Mouse (Mus musculus) Patski (cell line): ENCODE results near the gene Srsf10. TPM values are rescaled to one million over a fixed set of nuclear protein-coding genes. Genes with fewer than 3 reads are reported as not detected.

Experiments used
- ATAC-seq: fragments of 100-300 bp; one replicate; pipeline ENCODE4 v1.8.0; 2021
- CTCF ChIA-PET: fragments of 350-600 bp; sonication (Branson Sonifier 250); formaldehyde crosslinking; loops from one replicate; lab custom pipeline; 2022; ENCODE audit warnings: inconsistent platforms; lab: Charles Lee
- POLR2A ChIA-PET: fragments of 350-600 bp; sonication (Branson Sonifier 250); formaldehyde crosslinking; loops from one replicate; lab custom pipeline; 2022; ENCODE audit warnings: antibody characterized with exemption, inconsistent platforms; lab: Charles Lee
- DNase-seq: peaks from one replicate; pipeline ENCODE4 v3.0.0-alpha.2; 2011; ENCODE audit warnings: low read depth, low spot score
- H3K27me3 ChIP-seq: fragments of 371-371 bp; one replicate; pipeline ENCODE4 v1.5.1; 2021
- CTCF ChIP-seq: fragments of 100-300 bp; IDR thresholded peaks from one replicate; pipeline ENCODE4 v1.5.1; 2021
- in situ Hi-C: fragments of 300-500 bp; cut with MboI; formaldehyde crosslinking; loops from 3 replicates; pipeline ENCODE4 v1.11.1; 2018; ENCODE audit warnings: low pct_unique_long_range_greater_than_20kb, mixed read lengths
- polyA plus RNA-seq: library from polyadenylated mRNA; unstranded; gene quantifications from one replicate; pipeline ENCODE4 v1.2.3, GENCODE M21; 2021

Gene Srsf10
- polyA plus RNA-seq, 1 experiment from 2014 or later, result 89.0 TPM

DNA sequence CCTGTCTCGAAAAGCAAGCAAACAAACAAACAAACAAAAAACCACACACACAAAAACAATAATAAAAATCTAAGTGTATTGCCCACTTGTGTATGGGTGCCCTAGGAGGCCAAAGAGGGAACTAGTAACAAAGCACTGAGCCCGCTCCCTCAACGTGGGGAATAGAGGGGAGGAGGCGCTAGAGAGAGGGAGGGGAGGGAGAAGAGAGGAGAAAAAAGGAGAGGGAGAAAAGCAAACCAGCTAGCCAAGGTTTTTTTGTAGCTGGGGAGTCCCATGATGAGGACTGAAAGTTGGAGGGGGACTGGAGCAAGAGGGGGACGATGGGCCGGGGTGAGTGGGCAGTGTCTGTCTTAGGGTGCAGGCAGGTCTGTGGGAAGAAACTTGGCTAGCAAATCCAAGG is 467 bp upstream of the Srsf10 start:
- ATAC-seq (no peak), DNase-seq (no peak)
- ChIA-PET POLR2A (interaction anchor here (0.5 to 0.7 kb wide), 4 partner anchors 14 to 926 kb away, joined by 3 read pairs; no protein-coding TSS in a partner anchor), CTCF (no interaction called here)
- no peak for TF ChIP-seq CTCF
- no peaks in the 10 kb centered on the region for H3K27me3 ChIP-seq
- in situ Hi-C loops, result no loop called here

DNA sequence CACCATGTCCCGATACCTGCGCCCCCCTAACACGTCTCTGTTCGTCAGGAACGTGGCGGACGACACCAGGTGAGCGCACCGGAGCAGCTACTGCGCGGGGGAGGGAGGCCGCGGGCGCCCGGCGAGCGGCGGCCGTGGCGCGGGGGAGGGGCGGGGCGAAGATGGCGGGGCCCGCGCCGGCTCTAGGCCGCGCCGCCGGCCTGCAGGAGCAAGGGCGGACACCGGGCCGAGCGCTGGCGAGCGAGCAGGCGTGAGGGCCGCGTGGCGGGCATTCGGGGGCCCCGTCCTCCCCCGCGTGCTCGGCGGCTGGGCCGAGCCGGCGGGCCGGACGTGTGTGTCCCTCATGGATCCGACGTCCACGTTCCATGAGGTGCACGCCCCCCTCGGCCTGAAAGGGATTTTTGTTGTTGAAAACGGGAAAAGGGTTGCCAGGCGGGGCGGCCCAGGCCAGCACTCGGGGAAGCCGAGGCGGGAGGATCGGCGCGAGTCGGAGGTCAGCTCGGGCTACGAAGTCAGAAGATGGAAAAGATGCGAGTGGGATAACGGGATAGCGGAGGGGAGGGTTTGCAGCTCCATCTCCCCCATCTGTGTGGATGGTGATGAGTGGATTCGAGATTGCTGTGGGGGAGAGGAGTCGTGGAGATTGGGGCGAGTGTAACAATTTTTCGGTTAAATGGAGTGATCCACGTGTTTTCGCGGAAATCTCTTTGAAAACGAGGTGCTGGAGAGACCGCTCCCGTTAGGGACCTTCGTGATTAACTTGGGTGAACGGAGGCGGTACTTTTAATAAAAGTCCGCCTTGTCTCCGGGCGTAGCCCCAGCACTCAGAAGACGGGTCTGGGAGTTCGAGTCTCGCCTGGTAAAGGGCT is 910 bp downstream of the Srsf10 start:
- no peaks in the 10 kb centered on the region for H3K27me3 ChIP-seq
- POLR2A ChIA-PET, result interaction anchor here (0.9 kb wide), 1 partner anchor 13 kb away, joined by 3 read pairs; no protein-coding TSS in a partner anchor
- DNase-seq (no peak), ATAC-seq (peak; percentile 58)
- in situ Hi-C loops, result no loop called here
- no peak for TF ChIP-seq CTCF
- CTCF ChIA-PET, result no interaction called here

DNA sequence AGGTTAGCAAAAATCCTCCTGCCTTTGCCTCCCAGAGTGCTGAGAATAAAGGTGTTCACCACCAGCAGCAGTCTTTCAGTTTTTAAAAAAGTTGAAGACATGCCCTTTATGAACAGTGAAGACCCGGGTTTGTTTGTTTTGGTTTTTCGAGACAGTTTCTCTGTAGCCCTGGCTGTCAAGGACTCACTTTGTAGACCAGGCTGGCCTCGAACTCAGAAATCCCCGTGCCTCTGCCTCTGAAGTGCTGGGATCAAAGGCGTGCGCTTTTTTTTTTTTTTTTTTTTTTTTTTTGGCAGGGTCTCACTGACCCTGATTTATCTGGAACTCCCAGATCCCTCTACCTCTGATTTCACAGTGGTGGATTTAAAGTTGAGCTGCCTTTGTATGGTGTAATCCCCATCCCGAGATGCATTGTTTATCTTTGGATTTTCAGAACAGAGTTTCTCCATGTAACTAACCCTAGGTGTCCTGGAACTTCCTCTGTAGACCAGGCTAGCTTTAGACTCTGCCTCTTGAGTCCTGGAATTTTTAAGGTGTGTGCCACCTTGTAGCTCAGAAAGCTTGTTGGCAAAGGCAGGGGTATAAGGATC is 2.1 kb downstream of the Srsf10 start:
- in situ Hi-C loops, result no loop called here
- ATAC-seq, result no peak
- CTCF ChIA-PET, result interaction anchor here (0.7 kb wide), 1 partner anchor 867 kb away, joined by 3 read pairs; no protein-coding TSS in a partner anchor
- TF ChIP-seq CTCF, result no peak
- POLR2A ChIA-PET, result interaction anchor here (0.6 to 0.7 kb wide), 2 partner anchors 1348 to 1574 kb away, joined by 4 to 6 read pairs; no protein-coding TSS in a partner anchor
- DNase-seq, result no peak
- no peaks in the 10 kb centered on the region for H3K27me3 ChIP-seq

DNA sequence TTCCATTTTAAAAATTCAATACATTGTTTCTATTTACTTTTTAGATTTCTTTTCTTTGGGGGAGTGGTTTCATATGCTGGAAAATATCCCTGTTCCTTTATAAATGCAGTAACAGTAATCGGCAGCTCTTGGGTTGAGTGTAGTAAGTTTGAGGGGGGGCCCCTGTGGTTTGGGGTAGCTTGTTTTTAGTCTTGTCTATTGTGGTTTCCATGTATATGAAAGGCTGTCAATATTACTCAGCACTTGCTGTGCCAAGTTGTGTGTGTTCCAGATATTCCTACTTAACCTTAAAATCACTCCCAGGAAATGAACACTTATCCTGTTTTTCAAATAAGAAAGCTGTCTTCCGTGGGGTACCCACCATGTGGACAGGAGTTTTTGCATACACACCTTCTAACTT is 13.4 kb downstream of the Srsf10 start:
- POLR2A ChIA-PET, result interaction anchor here (0.8 to 1.1 kb wide), 3 partner anchors 9 to 14 kb away, joined by 3 read pairs; partner anchors contain the start of gene Srsf10
- in situ Hi-C loops, result no loop called here
- CTCF ChIA-PET, result interaction anchor here (1.6 kb wide), 1 partner anchor 68 kb away, joined by 6 read pairs; no protein-coding TSS in a partner anchor
- no peak for DNase-seq
- no peak for TF ChIP-seq CTCF
- H3K27me3 ChIP-seq, result no peaks in the 10 kb centered on the region
- no peak for ATAC-seq

DNA sequence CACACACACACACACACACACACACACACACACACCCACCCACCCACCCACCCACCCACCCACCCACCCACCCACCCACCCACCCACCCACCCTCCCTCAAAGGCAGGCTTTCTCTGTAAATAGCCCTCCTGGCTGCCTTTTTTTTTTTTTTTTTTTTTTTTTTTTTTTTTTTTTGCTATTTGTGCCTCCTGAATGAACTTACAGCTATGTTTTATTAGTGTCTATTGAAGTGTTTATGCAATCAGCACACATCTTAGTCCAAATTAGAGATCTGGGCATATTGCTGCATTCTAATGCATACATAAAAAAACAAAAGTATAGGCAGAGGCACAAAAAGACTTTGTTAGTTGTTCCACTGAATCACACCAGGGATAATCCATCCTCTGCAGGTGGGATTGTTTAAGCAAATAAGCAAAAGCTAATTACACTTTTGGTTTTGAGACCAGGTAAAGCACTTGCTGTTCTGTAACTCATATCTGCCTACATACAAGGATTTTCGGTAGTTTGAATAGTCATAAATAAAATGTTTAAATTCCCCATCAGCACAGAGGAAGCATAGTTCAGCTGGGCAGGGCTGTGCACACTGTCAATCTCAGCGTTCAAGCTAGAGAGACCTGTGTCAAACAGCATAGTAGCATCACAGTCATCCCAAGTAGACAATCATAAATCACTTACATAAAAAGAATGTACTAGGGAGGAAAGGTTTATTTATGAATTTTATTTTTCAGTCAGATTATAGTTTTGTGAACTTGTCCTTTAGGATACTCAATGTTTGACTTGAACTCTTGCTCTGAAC is 14.9 kb downstream of the Srsf10 start:
- ChIA-PET CTCF (interaction anchor here (1.6 kb wide), 1 partner anchor 69 kb away, joined by 6 read pairs; no protein-coding TSS in a partner anchor), POLR2A (interaction anchor here (0.6 to 1.3 kb wide), 2 partner anchors 10 to 459 kb away, joined by 3 to 7 read pairs; no protein-coding TSS in a partner anchor)
- H3K27me3 ChIP-seq, result no peaks in the 10 kb centered on the region
- no peak for TF ChIP-seq CTCF
- in situ Hi-C loops, result loop anchor here (10.0 kb wide), 1 partner anchor 186 kb away; the partner anchor contains the start of gene Ifnlr1
- ATAC-seq (no peak), DNase-seq (no peak)

DNA sequence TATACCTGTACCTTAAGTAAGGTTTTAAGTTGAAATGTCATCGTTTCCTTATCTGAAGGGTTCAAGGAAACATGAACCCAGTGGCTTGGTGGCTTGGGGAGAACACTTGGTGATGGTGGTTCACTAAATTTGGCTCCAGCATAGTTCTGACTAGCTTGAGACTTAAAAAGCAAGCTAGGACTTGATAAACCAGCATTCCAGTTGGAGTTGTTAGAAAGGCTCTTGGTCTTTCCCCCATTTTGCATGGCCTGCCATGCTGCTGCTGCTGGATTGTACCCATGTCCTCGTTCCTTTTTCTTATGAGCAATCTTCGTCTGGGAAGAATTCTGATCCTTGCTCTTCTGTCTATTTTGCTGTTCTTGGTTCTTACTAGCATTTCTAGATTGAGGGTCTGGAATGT is 16.5 kb downstream of the Srsf10 start:
- H3K27me3 ChIP-seq, result no peaks in the 10 kb centered on the region
- no peak for TF ChIP-seq CTCF
- ATAC-seq, result no peak
- POLR2A ChIA-PET, result interaction anchor here (0.6 kb wide), 1 partner anchor 74 kb away, joined by 3 read pairs; no protein-coding TSS in a partner anchor
- CTCF ChIA-PET, result no interaction called here
- DNase-seq, result no peak
- in situ Hi-C loops, result loop anchor here (10.0 kb wide), 1 partner anchor 187 kb away; the partner anchor contains the start of gene Ifnlr1

DNA sequence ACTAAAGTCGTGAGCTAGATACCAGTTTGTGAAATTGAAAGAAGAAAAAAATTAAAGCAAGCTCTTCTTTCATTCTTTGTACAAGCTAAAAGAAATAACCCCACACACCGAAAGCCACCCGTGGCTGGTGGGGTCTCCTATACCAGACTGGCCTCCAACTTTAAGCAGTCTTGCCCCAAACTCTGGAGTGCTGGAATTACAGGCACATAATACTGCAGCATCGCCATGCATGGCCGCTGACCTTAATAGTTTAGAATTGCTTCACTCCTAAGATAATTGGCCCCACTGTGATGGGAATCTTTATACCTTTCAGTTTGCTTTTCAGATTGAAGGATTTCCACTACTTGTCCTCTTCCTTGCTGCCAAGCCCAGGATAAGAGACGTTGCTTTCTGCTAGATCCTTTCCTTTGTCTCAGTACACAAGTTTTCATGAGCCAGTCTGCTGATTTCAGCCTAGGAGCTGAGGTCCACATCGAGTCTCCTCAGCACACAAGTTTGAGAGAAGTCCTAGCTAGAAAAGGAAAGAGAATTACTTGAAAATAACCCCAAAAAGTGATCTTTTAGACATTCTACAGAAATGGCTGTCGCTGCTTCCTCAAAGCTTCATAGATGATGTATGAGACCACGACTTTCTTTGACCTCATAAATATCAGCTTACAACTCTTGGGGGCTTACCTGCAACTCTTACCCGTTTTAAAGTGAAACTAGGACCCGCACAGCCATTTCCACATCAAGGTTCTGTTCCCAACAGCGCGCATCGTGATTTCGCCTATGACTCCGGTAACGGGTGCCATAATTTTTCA is 17.2 kb downstream of the Srsf10 start:
- TF ChIP-seq CTCF, result no peak
- CTCF ChIA-PET, result no interaction called here
- DNase-seq, result no peak
- in situ Hi-C loops, result loop anchor here (10.0 kb wide), 1 partner anchor 188 kb away; the partner anchor contains the start of gene Ifnlr1
- POLR2A ChIA-PET, result no interaction called here
- no peaks in the 10 kb centered on the region for H3K27me3 ChIP-seq
- ATAC-seq, result no peak

DNA sequence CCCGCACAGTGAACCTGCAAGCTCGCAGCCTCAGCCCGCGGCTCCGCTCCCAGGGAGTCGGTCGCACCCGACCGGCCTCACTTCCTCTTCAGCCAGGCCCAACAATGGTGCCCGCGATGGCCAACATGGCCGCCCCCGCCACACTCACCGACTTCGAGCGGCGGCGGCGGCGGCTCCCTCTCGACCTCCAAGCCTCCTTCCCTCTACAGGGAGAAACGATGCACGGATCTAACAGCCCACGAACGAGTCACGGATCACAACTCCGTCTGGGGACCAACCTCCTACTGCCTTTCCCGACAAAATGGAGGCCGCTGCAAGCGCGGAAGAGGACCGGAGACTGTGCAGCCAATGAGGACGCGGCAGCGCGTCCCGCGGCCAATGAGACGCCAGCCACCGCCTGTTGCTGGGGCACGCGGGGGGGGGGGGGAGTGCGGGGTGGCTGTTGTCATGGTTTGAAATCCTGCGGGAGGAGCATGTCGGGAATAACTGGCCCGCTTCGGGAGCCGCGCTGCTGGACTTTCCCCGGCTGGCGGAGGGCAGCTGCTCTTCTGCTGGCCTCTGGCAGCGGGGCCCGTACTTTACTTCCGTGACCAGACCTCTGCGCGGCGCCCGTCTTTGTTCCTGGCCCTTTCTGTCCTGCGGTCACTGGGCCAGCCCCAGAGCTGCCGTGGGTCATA is 18.1 kb downstream of the Srsf10 start, which contains the start of gene Pnrc2:
Gene Pnrc2 (minus strand): TSS at position 325 of the 677 bp plus-strand sequence.
- CTCF ChIA-PET, result interaction anchor here (1.1 kb wide), 1 partner anchor 10 kb away, joined by 3 read pairs; no protein-coding TSS in a partner anchor
- in situ Hi-C loops, result loop anchor here (10.0 kb wide), 1 partner anchor 189 kb away; the partner anchor contains the start of gene Ifnlr1
- no peak for TF ChIP-seq CTCF
- POLR2A ChIA-PET, result interaction anchor here (0.6 kb wide), 2 partner anchors 305 to 718 kb away, joined by 3 to 4 read pairs; no protein-coding TSS in a partner anchor
- peak; percentile 68 for DNase-seq
- no peaks in the 10 kb centered on the region for H3K27me3 ChIP-seq
- peak; percentile 90 for ATAC-seq
